Mouse (Mus musculus): ENCODE measurements around the gene Rps18.

DNA sequence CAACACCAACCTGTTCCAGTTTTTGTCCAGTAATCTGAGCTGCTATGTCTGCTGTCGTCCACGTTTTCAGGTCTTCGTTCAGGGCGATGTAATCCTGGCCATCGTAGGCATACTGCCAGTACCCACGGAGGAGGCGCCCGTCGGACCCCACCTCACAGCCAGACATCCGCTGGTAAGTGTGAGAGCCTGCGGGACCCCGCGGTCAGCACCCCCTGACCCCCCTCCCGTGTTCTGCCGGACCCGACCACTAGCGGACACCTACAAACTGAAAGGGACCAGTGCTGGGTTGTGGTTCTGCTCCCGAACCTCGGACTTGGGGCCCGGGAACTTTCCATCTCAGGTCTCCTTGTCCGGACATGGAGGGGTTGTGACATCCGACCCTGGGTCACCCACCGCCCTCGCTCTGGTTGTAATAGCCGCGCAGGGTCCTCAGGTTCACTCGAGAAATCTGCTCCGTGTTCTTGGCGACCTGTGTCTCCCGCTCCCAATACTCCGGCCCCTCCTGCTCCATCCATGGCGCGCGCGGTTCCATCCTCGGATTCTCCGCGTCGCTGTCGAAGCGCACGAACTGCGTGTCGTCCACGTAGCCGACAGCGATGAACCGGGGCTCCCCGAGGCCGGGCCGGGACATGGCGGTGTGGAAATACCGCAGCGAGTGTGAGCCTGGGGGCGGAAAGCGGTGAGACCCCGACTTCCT lies 22.2 kb upstream of the Rps18 start:
- TF ChIP-seq MYOG (IDR thresholded peaks at IDR 0.05; ENCODE audit: control insufficient read depth in 1 of 3, insufficient read depth in 1 of 3, insufficient read length in 2 of 3, low read depth in 2 of 3), result no peak
- TF ChIP-seq SRF (IDR thresholded peaks at IDR 0.05; ENCODE audit: control insufficient read depth, insufficient read length, low read depth), result no peak
- no peak for TF ChIP-seq POLR2A (IDR thresholded peaks at IDR 0.05; ENCODE audit: insufficient read length, low read depth)
- no peak for TF ChIP-seq TCF12 (IDR thresholded peaks at IDR 0.05; ENCODE audit: insufficient read depth, poor library complexity, severe bottlenecking)
